Comparison of ENCODE assay signal across 12 mouse cellular contexts in genomic region chr2:168491791-168492190, GRCm38 (mm10).
DNase-seq lines count a peak whose midpoint lies in the region; ATAC-seq lines count a peak whose summit lies in the region.
"Had no signal": no experiment of that assay in that cellular context is flagged by ENCODE, and none has a peak within 500 bp of the region (broad histone marks: within the 10 kb centered on the region; RNA-seq: fewer than 3 reads in every experiment).

No protein-coding gene starts in this region.

- peak; percentile 91 for ATAC-seq in frontal cortex, adult (ENCODE audit: low TSS enrichment)
- ATAC-seq in forebrain, embryonic 11.5 days (replicated peaks; ENCODE audit: low FRiP score) = no peak

- H3K4me3 ChIP-seq in forebrain, embryonic 11.5 days (ENCODE audit: low read depth, low read length) = no peak overlapping the region
- H3K4me3 ChIP-seq: heart, adult 2 months; limb, embryonic 12.5 days had no signal

- no peaks in the 10 kb centered on the region for H3K4me1 ChIP-seq in forebrain, embryonic 11.5 days (replicated peaks; ENCODE audit: control insufficient read depth, insufficient read depth, low read length)

- WGBS in forebrain, embryonic 11.5 days = 85% methylated on average over 7 of the region's 7 CpGs

- H3K27me3 ChIP-seq in forebrain, embryonic 11.5 days (ENCODE audit: control insufficient read depth, insufficient read depth, low read length) = no peaks in the 10 kb centered on the region
- H3K27me3 ChIP-seq: limb, embryonic 12.5 days had no signal

- no peak overlapping the region for H3K4me2 ChIP-seq in forebrain, embryonic 11.5 days (ENCODE audit: low read depth, low read length, severe bottlenecking)
- H3K4me2 ChIP-seq: limb, embryonic 12.5 days had no signal

- intact Hi-C loops in heart, postnatal 25 days (cut with DNase I) = no loop called here

- DNase-seq in frontal cortex, postnatal 25 days (ENCODE audit: low spot score in 2 of 2) = no peak
- peak; percentile 99 for DNase-seq in 3T3-L1 (ENCODE audit: low read depth, low spot score)
- peak; percentile 73 for DNase-seq in brain, adult 2 months (ENCODE audit: low read depth, low spot score)
- peak; percentile 24 for DNase-seq in heart, postnatal 25 days (ENCODE audit: low spot score)
- no peak for DNase-seq in forebrain, embryonic 11.5 days (ENCODE audit: low spot score)
- DNase-seq in cerebellum, adult 11 months = no peak
- DNase-seq in urinary bladder, adult 18-20 months (ENCODE audit: low spot score in 2 of 2) = no peak
- DNase-seq: cerebellum, adult 9-11 months; kidney, postnatal 10 days had no signal

- H3K36me3 ChIP-seq in forebrain, embryonic 11.5 days (ENCODE audit: control insufficient read depth, insufficient read depth, low read length) = no peaks in the 10 kb centered on the region

- no peak overlapping the region for H3K27ac ChIP-seq in forebrain, embryonic 11.5 days (ENCODE audit: low read depth, low read length)
- H3K27ac ChIP-seq: heart, adult 2 months; limb, embryonic 12.5 days had no signal

- H3K9ac ChIP-seq in forebrain, embryonic 11.5 days (ENCODE audit: low read length) = no peak overlapping the region
- H3K9ac ChIP-seq: limb, embryonic 12.5 days had no signal

- H3K9me3 ChIP-seq in forebrain, embryonic 11.5 days (ENCODE audit: control insufficient read depth, low read length) = no peaks in the 10 kb centered on the region
- H3K9me3 ChIP-seq: limb, embryonic 12.5 days had no signal

Comparison
In these comparisons a context has a peak if more than half of its experiments do, and no peak if none do; other contexts are left out.
1. DNase-seq: peak in 3T3-L1 (single experiment), brain, adult 2 months (single experiment) and heart, postnatal 25 days (single experiment); none in frontal cortex, postnatal 25 days (0 of 2), forebrain, embryonic 11.5 days (single experiment), cerebellum, adult 11 months (single experiment) and urinary bladder, adult 18-20 months (0 of 2).